Mouse (Mus musculus): ENCODE data around the gene Sucla2.

DNA sequence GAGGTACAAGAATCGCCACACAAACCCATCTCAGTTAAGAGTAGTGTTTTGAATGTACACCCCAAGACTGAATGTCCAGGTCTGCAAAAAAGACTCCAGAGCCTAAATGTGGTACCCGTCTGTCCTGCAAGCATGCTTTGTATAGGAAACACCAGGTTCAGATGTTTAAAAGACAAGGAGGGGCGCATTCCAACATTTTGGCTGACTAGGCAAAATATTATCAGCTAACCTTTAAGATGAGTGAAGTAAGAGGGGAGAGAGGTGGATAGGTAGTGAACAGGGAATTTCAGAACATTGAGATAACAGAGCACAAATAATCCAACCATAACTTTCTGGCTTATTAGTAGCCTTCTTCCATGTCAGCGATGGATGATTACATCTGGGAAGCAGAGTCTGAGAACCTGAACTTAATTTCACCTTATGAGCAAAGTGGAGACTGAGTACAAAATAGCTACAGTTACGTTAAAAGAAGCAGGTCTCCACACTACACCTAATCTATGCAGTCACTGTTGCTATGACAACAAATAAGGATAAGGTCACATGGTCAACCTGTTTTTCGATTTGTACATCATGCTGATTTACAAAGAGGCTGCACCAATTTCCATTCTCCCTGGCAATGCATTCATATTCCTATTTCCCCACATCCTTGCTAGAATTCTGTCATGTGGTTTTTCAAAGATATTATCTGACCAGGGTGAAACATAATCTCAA lies 8.8 kb downstream of the Sucla2 start:
- TF ChIP-seq GATA1 (IDR thresholded peaks at IDR 0.05; ENCODE audit: borderline replicate concordance, low read length) (no peak), CTCF (IDR thresholded peaks at IDR 0.05; ENCODE audit: low read depth, low read length) (no peak)
